Mouse (Mus musculus): ENCODE results near the gene Tnfrsf21. TPM values are rescaled to one million over a fixed set of nuclear protein-coding genes. Genes with fewer than 3 reads are reported as not detected.

The Tnfrsf21 gene
- total RNA-seq, 2 experiments from 2014 or later = 121 to 123 TPM

DNA sequence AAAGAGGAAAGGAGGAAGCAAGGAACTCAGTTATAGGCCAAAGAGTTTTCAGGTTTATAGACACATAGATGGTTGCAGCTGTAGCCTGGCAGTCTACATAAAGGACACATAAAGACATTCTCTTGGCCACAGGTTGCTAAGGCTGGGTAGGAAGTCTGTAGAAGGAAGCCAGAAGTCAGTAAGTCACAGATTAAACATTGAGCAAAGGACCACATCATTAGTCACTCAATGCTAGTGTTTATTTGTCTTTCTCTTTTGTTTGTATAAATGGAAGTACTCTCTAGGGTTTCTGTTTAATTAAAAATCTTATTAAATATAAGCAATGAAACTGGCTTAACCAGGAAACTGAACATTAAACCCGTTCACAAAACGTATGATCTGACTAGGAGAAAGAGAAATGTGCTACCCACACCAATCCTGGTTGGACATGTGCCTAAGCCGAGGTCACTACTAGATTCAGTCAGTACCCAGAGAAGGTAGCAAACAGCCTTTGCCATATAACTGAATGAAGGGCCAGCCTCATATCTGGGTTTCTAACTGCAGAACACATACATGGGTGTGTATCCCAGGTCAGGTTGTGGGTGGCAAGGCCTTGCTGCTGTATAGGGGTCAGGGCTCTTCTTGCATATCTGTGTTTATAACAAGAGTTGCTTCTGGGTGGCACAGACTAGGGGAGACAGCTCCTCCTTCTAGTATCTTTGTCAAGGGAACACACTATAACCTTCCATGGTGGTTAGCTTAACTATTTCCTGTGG is 113.9 kb downstream of the Tnfrsf21 start:
- no peak for TF ChIP-seq CTCF (conservative IDR thresholded peaks at IDR 0.05)
- Histone ChIP-seq H3K27ac (no peak overlapping the region), H3K4me3 (no peak overlapping the region)
- no peak for DNase-seq (ENCODE audit: low spot score in 2 of 2)

DNA sequence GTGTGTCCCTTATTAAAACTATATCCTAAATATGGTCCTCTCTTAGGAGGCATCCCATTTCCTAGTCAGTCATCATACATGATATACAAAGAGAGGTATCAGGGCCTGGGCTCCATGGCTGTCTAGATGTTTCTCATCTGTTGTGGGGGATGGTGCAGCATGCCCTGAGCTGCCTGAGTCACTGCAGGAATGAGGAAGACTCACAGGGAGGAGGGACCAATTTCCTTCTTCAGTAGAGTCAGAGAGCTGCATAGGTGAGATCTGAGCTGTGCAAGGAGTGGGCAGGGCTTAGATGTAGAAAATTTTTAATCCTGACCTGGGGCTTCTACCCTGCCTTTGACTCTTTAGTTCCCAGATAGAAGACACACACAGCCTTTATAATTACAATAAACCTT is 114.5 kb downstream of the Tnfrsf21 start:
- DNase-seq (ENCODE audit: low spot score in 2 of 2) = no peak
- no peak overlapping the region for H3K4me3 ChIP-seq
- no peak for TF ChIP-seq CTCF (conservative IDR thresholded peaks at IDR 0.05)
- H3K27ac ChIP-seq = no peak overlapping the region

DNA sequence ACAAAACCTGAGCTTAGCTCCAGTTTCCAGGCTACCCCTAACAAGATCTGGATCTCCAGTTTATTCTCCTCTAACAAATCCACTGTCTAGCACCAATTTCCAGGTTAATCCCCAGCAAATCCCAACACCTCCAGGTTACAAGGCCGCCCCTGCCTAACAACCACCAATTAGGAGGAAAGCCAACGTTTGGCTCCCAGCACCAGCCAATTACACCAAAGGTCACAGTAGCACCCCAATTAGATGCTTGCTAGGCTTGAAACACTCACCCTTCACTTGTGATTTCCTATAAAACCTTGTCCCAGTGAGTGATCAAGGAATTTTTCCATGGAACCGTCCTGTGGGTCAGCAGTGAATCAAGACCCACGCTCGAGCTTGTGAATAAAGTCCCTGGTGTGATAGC is 116.1 kb downstream of the Tnfrsf21 start:
- no peak for DNase-seq (ENCODE audit: low spot score in 2 of 2)
- no peak for TF ChIP-seq CTCF (conservative IDR thresholded peaks at IDR 0.05)
- no peak overlapping the region for H3K27ac ChIP-seq
- no peak overlapping the region for H3K4me3 ChIP-seq

DNA sequence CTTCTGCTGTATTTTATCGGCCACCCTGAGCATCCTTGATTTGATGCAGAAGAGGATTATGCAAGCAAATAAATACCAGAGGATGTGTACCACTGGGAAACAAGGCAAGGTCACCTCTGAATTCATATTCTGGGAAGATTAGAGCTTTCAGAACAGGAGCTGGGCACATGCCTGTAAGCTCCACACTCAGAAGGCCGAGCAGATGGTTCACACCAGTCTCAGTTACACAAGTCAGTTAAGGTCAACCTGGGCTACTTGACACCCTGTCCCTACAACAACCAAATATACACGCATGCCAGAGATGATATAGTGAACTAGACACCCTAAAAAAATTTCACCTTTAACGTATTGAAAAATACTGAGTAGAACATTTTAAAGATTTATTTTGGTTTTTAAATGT is 116.8 kb downstream of the Tnfrsf21 start:
- no peak for DNase-seq (ENCODE audit: low spot score in 2 of 2)
- TF ChIP-seq CTCF (conservative IDR thresholded peaks at IDR 0.05) = no peak
- Histone ChIP-seq H3K4me3 (no peak overlapping the region), H3K27ac (no peak overlapping the region)

DNA sequence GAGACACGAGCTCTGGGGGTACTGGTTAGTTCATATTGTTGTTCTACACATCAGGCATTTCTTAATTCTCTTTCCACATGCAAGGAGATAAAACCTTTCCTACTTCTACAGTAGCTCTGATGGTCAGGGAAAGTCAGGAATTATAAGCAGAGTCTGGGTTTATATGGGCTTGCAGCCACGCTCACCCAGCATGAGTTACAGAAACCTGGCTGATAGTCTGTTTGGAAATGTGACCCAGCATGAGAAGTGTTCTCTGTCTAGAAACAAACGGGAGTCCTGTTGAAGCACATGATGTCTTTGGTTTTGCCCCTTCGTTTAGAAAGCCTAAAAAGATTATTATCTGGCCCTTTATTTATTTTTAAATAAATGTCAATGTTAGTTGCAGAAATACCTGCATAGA is 118.6 kb downstream of the Tnfrsf21 start:
- no peak for TF ChIP-seq CTCF (conservative IDR thresholded peaks at IDR 0.05)
- H3K4me3 ChIP-seq = no peak overlapping the region
- no peak overlapping the region for H3K27ac ChIP-seq
- DNase-seq (ENCODE audit: low spot score in 2 of 2) = no peak

DNA sequence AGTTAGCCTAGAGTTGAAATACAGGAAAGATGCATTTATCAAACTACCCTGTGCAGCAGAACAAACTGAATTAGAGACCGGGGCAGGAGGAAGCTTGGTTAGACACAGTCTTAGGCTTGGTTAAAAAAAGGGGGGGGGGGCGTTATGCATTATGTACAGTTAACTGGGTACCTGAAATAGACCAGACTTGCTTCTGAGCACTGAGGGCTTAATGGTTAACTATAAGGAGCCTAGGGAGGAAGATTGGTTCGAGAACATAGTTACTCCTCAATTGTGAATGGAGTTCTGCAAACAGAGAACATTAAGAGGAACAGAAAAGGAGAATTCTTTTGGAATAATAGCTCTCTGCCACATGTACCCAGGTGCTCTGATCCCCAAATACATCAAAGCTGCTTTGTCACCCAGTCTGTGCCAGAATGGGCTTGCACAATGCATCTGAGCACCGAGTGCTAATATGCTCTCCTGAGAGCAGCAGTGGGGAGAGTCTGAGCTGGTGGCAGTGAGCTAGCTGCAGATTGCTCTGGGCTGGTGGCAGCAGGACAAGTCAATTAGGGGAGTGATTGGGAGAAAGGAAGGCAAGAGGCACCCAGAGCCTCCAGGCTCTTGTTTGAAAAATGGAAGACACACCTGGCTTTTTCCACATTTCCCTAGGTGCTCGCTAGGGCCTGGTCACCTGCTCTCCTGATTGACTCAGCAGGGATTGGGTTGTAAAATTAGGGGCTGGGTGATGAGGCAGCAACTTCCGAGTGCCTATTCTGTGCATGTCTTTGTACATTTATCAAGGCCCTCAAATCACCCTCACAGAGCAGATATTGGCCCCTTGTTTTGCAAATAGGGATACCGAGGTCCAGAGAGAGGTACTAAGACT is 119.3 kb downstream of the Tnfrsf21 start:
- Histone ChIP-seq H3K4me3 (no peak overlapping the region), H3K27ac (0 out of 2 replicates have a peak overlapping the region, but pooled peaks have one; percentile 18)
- TF ChIP-seq CTCF (conservative IDR thresholded peaks at IDR 0.05) = no peak
- DNase-seq (ENCODE audit: low spot score in 2 of 2) = no peak

DNA sequence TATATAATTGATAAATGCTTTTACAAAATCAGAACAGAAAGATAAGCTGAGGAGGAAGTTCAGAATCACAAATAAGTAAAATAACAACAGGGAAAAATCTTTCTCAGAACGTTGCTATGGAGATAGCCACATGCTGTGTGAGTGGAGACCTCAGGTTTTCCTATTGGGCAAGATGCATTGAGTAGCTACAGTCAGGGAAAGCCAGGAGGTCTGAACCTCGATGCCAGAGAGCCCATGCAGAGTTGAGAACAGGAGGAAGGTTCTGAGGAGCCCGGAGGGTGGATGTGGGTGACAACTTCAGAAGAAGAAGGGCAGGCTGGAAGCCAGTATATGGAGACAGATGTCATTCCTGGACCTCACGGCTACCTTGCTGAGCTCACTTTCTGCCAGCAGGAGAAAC is 120.4 kb downstream of the Tnfrsf21 start:
- no peak overlapping the region for H3K27ac ChIP-seq
- TF ChIP-seq CTCF (conservative IDR thresholded peaks at IDR 0.05) = no peak
- DNase-seq (ENCODE audit: low spot score in 2 of 2) = no peak

DNA sequence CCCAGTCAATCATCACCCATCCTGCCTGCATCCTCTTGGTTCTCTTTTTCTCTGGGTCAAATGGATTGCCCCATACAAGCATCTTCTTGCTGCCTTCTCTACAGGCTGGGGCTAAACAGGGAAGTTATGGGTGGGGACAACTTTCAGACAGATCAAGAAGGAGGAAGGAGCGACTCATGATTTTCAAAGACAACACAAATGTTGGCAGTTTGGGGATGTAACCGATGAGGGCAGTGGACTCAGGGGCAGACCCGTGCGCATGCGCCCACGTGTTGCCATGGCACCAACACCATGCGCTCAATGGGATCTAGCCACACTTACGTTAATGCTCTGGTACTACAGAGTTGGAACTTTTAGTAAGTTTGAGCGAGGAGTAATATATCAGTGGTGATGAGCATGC is 121.5 kb downstream of the Tnfrsf21 start:
- DNase-seq (ENCODE audit: low spot score in 2 of 2) = no peak
- Histone ChIP-seq H3K27ac (no peak overlapping the region), H3K4me3 (no peak overlapping the region)
- no peak for TF ChIP-seq CTCF (conservative IDR thresholded peaks at IDR 0.05)

More for the DNA sequence above, 120.4 kb downstream of the Tnfrsf21 start:
- H3K4me3 ChIP-seq = no peak overlapping the region

DNA sequence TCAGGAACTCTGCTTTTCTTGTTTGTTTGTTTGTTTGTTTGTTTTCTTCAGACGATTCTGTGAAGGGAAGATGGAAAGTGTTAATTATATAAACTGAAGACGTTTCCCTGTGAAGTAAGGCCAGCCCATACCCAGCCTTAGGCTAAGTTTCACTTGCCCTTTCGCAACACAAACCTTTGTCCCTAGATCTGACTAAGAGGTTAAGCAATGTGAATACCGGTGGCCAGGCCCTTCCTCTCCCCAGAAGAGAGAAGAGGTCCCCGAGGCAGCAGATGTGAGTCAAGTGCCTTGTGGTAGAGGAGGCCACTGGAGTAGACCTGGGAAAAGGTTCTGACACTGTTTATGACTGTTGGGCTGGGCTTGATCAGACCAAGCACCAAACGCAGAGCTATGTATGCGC is 122.0 kb downstream of the Tnfrsf21 start:
- no peak for TF ChIP-seq CTCF (conservative IDR thresholded peaks at IDR 0.05)
- Histone ChIP-seq H3K27ac (no peak overlapping the region), H3K4me3 (no peak overlapping the region)
- DNase-seq (ENCODE audit: low spot score in 2 of 2) = no peak

Other genes with a start within 250 kb of the Tnfrsf21 start
- 10 to 100 TPM; 20.6 to 22.5 TPM for gene Cd2ap, start 139.9 kb upstream of the Tnfrsf21 start, total RNA-seq (2021)

Measured in layer of hippocampus, adult 2 months (tissue).